Mouse (Mus musculus): ENCODE measurements at regions not wholly inside any gene's neighbourhood (a gene's known extent, or its start where the extent isn't known, plus 50 kb on each side); places are given as distances from the start of the nearest gene placed in this dataset.

DNA sequence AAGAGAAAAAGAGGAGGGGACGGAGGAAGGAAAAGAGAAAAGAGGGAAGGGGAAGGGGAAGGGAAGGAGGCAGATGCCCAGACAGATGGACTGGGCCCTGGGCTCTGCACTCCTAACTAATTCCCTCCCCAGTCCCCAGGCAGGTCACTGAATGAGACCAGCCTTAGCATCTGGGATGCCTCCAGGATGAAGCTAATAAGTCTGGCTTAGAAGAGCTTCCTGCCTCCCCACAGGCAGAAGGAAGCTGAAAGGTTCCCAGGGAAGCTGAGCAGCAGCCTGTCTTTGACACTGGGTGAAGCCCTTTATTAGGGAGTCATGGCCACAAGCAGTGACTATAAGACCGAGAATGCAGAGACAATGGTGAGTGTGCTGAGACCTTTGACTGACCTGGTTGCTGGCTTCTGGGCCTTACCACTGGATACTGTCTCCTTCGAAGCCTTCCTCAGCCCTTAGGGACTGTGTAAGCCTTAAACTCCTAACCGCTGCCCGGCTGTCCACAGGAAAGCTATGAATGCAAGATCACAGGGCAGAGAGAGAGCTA lies 76.7 kb upstream of the Bod1 start:
- ATAC-seq = no peak

DNA sequence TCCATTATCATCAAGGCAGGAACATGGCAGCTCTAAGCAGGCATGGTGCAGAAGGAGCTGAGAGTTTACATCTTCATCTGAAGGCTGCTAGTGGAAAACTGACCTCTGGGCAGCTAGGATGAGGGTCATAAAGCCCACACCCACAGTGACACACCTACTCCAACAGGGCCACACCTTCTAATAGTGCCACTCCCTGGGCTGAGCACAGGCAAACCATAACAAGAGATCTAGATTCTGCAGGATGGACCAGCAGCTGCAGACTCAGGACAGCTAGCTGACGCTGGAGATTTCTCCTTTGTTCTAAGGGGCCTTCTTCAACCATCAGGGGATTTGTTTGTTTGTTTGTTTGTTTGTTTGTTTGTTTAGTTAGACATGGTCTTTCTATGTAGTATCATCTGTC lies 79.6 kb upstream of the Bod1 start:
- ATAC-seq = no peak

DNA sequence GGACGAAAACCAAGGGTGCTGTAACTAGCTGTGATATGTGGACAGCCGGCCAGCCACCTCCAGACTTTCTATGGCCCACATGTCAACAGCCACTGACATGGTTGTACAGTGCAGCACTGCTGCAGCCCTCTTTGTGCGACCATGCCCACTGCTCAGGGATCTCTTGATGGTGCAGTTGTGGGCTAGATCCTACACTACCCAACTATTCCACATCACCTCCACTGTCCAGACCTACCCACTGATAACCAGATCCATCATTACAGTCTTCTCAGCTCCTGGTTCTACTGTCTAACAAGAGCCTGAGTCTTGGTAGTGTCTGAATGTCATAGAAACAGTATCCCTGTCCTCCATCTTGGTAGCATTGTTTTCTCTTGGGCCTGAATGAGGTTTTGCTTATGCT lies 81.5 kb upstream of the Bod1 start:
- no peak for ATAC-seq

DNA sequence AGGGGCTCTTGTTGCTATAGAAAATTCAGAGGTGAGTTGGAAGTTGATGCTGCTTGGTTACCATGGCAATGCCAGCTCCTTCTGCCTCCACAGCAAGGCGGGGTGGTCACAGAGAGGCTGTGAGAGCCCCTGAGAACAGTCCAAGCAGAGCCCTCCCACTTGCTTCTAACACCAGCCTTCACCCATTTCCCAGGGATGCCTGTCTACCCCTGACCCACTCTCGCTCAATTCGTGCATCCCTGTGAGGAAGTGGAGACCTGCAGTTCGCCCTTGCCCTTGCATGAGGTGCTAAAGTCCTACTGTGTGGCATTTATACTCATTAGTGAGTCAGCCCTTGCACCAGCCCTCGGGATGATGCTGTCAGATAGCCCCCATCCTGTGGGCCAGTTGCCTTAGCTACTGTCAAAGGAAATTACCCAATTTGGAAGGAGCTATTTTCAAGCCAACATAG lies 82.1 kb upstream of the Bod1 start:
- no peak for ATAC-seq

DNA sequence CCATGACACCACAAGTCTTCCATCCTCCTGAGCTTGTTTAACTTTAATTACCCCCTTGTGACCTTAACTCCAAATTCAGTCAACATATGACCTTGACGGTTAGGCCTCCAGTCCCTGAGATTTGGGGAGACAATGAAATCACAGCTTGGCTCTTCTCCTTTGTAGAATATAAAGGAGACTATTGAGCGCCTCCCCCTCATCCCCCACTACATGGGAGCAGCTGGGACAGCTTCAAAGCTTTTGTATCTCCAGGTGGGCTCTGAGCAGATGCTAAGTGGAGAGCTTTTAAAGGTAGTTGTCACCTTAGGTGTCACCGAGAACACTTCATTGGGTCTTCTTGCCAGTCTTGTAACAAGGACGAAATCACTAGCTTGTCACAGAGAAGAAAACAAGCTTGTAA lies 82.7 kb upstream of the Bod1 start:
- ATAC-seq = no peak

DNA sequence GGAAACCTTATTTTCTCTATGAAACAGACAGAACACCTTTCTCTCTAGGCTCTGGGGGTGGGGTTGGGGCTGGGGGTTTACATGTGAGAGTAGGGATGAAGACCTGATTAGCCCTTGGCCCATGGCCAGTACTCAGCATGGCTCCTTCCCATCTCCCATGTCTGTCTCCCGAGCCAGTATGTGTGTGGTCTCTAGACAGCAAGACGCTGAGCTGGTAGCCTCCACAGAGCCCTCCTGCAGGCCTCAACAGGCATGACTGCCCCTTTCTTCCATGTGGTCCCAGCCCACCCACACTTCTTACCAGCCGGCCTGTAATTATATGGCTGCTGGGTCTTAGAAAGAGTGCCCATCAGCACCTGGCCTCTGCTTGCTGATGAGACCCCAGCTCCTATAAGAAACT lies 84.2 kb upstream of the Bod1 start:
- no peak for ATAC-seq

DNA sequence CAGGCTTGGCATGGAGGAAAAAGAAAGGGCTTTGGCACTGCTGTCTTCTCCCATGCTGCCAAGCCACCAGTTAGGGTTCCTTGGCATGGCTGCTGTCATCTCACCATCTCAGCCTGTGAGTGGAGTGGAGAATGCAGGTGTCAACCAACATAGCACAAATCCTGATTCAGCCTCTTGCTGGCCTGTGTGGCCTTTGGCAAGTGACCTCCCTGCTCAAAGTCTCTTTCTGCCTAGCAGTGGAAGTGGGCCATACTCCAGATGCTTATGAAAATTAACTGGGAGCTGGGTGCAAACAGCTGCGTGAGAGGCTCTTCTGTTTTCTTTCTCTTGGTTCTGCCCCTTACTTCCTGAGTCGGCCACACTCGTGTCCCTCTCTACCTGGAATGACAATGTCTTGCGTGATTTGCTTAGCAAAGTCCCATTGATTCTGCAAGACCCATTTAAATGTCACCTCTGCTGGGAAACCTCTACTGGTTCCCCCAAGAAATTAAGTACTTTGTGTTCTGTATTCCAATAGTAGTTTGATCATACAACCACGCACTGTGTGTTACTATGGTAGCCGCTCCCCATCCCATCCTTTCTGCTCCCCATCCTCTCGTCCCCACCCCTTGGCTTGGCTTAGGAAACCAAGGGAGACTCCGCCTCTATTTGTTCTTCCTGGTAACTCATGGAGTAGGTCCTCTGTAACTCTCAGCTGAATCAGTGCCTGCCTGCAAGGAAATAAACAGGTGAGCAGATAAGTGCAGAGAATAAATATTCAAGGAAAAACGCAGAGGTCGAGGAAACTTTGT lies 84.9 kb upstream of the Bod1 start:
- no peak for ATAC-seq

DNA sequence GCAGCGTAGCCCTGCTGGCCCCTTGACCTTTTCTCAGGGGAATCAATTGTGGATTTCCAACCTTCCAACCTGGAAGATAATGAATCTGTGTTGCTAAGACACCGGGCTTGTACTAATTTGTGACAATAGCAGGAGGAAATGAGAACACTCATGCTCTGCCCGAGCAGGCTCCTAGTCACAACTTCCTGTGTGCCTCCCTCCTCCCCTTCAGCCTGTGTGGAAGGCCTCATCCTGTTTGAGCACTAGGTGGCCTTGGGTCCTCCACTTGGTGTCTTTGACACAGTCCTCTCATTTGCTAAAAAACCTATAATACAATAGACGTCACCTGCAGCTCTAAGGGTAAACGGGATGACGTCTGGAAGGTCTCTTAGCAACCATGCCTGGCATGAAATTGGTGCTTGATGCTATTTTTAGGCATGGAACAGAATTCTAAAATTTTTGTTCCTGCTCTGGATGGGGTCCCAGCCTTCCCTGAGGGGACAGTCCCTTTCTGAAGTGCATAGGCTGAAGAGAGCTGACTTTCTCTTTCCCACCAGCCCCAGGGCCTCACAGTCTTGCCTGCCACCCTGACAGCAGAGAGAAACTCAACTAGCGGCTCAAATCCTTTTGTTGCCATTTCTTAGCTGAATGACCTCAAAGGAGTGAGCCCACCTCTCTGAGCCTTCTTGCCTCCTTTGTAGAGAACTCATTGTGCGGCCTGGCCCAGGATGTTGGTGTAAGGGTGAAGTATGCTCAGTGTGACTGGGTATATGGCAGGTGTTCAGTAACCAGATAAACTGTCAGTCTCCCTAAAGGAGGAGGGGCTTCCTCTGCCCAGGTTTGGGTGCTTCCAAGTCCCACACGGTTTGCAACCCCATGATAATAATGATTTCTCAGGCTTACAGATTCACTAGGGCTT lies 88.4 kb upstream of the Bod1 start:
- ATAC-seq = peak; percentile 98

DNA sequence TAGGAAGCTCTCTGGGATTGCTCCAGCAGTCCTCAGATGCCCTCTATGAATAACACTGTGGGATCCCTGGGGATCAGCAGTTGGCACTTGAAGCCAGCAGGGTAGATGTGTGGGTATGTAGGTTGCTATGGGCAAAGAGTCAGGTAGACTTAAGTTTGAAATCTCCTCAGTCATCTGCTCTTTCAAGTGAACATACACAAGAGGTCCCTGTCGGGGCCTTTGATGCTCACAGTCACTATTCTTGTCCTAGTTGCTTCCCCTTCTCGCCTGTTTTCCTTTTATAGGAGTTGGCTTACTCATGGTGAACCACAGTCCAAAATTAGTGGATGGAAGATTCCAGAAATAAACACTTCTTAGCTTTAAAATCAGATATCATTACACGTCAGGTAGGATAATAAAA lies 92.2 kb upstream of the Bod1 start:
- no peak for ATAC-seq

DNA sequence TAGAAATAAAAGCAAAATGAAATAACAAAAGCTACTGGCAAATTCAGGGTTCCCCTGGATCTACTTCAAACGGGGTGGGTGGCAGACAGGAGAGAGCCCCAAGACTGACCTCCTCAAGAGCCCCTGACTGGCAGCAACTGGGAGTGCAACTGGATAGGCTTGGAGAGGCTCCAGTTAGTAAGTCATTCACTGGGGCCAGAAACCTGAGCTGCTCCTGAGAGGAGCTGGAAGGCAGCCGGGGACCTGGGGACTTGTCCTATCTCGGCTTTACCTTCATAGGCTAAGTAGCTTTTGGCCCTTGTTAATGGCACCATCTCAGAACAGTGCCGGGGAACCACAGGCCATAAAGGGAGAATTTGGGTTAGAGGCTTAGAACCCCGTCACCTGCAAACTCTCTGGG lies 94.6 kb upstream of the Bod1 start:
- ATAC-seq = no peak

DNA sequence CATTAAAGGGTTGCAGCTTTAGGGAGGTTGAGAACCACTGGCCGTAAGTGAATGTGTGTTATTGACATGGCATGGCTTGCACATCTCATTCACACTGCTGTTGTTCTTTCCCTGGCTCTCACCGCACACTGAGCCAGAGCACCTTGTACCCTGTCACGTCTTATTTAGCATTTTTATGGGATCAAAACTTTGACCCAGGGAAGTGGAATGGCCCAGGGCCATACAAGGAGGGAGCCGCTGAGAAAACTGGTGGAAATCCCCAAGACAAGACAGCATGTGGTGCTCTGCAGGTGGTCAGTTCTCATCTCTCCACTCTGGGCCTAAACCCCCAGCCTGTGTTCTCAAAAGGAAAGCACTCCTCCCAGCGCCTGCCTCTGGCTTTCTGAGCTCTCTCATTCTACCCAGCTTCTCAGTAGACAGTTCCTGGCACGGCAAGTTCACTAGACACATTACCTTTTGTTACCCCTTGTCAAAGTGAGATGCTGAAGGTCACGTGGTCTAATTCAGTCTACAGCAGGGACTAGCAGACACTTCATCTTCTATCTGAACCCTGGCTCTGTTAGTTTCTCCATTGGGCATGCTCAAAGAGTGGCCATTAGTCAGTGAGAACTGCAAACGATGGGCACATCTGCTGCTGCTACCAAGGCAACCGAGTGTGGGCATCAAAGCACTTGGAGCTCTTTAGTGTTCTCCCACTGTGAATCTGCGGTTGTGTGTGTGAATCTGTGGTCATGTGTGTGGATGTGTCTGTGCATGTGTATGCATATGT lies 96.2 kb upstream of the Bod1 start:
- ATAC-seq = no peak

DNA sequence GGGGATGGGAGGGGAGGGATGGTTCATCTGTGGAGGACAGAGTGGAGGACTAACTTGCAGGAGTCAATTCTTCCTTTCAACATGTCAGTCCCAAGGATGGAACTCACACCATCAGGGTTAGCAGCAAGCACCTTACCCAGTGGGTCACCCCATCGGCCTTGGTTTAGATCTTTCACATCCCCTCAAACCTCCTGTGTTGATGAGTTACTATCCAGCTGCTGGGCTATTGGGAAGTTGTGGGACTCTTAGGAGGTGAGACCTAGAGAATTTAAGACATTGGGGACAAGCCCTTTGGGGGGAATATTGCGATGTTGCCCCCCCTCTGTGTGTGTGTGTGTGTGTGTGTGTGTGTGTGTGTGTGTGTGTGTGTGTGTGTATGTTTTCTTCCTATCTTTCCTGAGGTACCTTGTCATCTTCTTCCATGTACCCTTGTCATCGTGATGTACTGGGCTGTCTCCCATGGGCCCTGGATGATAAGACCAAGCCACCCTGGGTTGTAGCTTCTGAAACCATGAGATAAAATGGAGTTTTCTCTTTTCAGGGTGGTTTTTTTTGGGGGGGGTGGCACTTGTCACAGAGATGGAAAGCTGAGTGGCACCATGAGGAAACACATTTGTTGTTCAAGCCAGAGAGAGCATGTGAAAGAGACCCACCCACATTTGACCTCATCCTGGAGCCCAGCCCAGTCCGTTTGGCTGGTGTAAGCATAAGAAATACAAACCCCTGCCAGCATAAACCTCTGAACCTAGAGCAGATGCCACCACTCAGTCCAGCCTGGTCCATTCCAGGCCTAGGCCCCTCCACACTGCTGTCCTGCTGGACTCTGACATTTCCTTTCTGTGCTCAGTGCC lies 98.3 kb upstream of the Bod1 start:
- ATAC-seq = no peak

DNA sequence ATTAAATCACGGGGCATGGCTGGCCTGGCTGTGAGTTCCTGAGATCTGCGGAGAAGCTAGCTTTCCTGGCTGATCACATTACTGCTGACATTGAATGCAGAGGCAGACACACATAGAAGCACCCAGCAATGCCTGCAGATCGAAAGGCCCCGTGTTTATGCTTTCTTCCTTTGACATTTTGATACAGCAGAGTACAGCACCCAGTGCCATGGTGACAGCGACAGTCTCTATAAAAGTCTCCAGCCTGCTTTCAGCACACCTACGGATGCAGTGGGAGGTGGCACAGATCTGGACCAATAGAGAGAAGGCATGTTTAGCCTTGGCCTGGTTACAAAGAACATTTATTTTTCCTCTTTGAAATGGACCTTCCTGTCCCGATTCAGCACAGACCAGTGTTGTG lies 99.2 kb upstream of the Bod1 start:
- ATAC-seq = no peak

DNA sequence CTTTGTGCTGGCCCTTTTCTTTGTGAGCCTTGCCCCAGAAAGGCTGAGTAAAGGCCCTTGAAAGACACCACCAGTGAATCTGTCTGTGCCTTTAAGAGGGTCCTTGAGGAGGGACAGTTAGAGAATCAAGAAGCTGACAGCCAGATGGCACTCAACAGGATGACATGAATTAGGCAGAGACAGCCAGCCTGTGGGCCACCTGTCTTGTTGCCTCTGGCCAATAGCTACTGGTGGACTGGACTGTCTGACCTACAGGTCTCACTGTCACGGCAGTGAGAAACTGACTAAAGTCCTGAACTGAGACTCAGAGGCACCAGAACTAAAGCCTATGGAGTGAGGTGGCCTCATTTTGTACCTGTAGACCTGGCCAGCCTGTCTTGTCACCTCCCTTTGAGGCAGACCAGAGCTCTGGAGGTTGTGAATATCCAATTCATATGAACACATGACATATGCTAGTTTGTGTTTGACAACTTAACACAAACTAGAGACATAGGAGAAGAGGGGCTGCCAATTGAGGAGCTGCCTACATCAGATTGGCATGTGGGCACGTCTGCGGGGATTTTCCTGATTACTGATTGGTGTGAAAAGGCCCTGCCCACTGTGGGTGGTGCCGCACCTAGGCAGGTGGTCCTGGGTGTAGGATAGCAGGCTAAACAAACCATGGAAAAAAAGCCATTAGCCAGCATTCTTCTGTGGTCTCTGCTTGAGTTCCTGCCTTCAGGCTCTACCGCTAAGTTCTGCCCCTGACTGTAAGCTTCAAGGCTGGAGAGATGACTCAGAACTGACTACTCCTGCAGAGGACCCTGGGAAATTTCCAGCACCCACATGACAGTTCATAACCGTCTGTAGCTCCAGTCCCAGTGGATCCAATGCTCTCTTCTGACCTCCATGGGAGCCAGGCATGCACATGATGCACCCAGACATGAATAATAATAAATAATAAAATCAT lies 100.1 kb upstream of the Bod1 start:
- ATAC-seq = no peak

DNA sequence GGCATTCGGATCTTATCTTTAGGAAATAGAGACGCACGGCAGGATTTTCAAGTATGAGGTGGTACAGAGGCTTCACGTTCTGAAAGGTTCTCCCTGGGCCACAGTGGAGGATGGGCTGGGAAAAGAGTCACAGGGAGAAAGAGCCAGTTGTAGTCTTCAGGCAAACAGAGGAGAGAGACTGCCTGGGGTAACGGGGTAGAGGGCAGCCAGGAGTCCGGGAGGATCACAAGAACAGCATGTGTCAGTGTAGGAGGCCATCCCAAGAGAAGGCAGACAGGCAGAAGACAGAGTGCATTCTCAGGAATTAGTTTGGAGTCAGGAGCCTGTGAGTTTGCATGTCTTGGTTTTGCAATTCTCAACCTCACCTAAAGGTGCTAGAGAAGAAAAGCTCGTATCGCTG lies 94.5 kb upstream of the Cpeb4 start:
- no peak for ATAC-seq

DNA sequence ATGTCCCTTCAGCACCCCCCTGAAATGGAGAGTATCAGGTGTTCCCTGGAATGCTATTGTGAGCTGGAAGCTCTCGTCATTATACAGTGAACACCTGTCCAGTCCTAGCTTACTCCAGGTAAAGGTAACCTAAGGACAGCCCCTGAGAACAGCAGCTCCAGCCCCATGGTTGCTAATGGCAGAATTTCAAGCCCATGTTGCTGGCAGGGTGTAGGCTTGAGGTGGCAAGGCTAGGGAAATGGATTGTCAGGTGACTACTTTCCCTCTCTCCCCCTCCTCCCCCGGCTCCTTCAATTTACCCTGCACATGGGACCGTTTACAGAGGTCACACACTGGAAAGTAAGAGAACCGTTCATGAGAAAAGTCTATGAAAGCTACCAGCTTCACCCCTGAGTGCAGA lies 93.2 kb upstream of the Cpeb4 start:
- ATAC-seq = no peak

DNA sequence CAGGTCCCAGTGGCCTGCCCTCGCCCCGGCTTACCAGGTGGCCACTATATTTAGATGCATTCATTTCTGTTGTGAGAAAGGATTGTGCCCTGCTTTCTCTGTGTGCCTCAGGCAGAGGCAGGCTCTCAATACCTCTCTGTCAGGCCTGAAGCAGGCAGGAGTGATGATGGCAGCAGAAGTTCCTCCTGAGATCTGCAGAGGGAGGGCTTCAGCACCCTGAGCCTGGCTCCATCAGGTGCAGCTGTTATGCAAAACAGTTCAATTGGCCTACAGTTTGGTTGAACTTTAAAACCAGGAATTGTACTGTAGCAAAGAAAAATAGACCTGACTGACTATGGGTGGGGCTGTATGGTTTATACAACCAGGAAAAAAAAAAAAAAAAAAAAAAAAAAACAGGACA lies 92.7 kb upstream of the Cpeb4 start:
- ATAC-seq = no peak

DNA sequence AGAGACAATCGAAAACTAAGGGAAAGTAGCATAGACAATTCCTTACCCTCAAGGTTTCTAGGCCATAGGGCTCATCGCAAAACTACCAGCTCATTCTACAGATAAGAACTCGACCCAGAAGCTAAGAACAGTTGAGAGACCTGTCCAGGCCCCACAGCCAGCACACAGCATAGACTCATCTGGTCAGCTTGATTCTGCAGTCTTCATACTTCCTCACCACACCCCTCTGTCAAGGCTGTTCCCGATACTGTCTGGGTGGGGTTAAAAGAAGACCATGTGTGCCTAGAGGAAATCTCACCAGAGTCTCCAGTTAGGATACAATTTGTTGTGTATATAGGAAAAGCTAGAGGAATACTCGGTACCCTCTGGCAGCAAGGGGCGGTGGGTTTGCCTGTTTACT lies 91.0 kb upstream of the Cpeb4 start:
- no peak for ATAC-seq

DNA sequence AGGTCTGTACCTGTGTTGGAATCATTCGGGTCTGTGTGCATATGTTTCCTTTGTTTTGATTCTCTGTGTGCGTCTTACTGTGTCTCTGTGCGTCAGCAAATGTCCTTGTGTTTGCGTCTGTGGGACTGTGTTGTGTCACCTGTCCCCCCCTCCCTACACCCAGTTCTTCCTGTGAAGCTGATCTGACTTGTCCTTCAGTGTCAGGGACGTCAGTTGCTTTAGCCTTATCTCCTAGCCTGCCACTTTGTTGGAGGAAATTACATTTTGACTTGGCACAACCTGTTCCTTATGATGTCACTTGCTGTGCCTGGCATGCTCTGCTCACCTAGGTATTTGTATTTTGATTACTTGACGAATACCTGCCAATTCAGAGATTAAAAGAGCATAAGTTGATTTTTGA lies 90.4 kb upstream of the Cpeb4 start:
- ATAC-seq = no peak

DNA sequence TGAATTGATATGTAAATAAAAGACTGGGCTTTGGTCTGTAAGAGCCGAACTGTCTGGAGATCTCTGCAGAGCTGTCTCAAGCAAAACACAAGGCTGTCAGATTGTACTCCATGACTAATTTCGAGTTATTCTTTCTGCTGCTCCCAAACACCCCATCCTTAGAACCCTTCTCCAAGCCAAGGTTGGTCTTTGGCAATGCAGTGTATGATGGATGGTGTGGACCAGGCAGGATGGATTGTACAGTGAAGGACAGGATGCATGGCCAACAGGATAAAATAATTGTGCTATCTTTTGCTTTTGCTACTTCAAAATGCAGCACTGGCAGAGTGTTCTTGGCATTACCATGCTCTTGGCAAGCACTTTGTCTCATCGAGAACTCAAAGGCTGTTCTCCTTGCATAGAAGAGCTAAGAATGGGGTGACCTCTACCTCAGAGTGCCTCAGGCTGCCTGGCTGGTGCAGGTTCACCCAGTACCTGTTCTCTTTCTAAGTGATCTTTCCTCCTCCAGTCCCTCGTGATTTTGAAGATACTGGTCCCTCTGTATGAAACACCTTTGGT lies 88.4 kb upstream of the Cpeb4 start:
- ATAC-seq = no peak
